Mouse (Mus musculus) stomach, postnatal 0 days (tissue): ENCODE results near the gene Mad1l1. TPM values are rescaled to one million over a fixed set of nuclear protein-coding genes. Genes with fewer than 3 reads are reported as not detected.

ENCODE experiments used
- ATAC-seq: fragments of 200-750 bp; cut with Nextera tagmentation; 2 replicates; pipeline ENCODE4 v1.8.0; 2017; ENCODE audit not compliant: low FRiP score, low TSS enrichment
- DNase-seq: peaks from one replicate; pipeline ENCODE4 v3.0.0-alpha.2; 2016; ENCODE audit warnings: low spot score
- H3K27ac ChIP-seq: fragments of 300-500 bp; sonication (generic); replicated peaks from 2 replicates; pipeline ENCODE4 v1.5.1; 2014; ENCODE audit warnings: mild to moderate bottlenecking, control low read depth
- H3K27me3 ChIP-seq: fragments of 300-500 bp; sonication (generic); 2 replicates; pipeline ENCODE4 v1.6.1; 2014; ENCODE audit warnings: low read length; ENCODE audit not compliant: control insufficient read depth, insufficient read depth
- H3K36me3 ChIP-seq: fragments of 300-500 bp; sonication (generic); 2 replicates; pipeline ENCODE4 v1.6.1; 2014; ENCODE audit warnings: low read length, mixed read lengths; ENCODE audit not compliant: control insufficient read depth, insufficient read depth
- H3K4me1 ChIP-seq: fragments of 300-500 bp; sonication (generic); replicated peaks from 2 replicates; pipeline ENCODE4 v1.6.1; 2014; ENCODE audit warnings: antibody characterized with exemption; ENCODE audit not compliant: control insufficient read depth, insufficient read depth
- H3K4me2 ChIP-seq: fragments of 300-500 bp; sonication (generic); replicated peaks from 2 replicates; pipeline ENCODE4 v1.6.1; 2014; ENCODE audit warnings: low read depth, mild to moderate bottlenecking, control low read depth, moderate library complexity
- H3K4me3 ChIP-seq: fragments of 300-500 bp; sonication (generic); 2 replicates; pipeline ENCODE4 v1.5.1; 2014; ENCODE audit warnings: low read depth, low read length, control low read depth
- H3K9ac ChIP-seq: fragments of 300-500 bp; sonication (generic); 2 replicates; pipeline ENCODE4 v1.6.1; 2014; ENCODE audit warnings: mild to moderate bottlenecking, low read length, control low read depth, mixed read lengths
- H3K9me3 ChIP-seq: fragments of 300-500 bp; sonication (generic); 2 replicates; pipeline ENCODE4 v1.6.1; 2016; ENCODE audit warnings: low read length; ENCODE audit not compliant: control insufficient read depth
- CTCF ChIP-seq: IDR thresholded peaks from 2 replicates; pipeline ENCODE4 v1.5.1; 2016; ENCODE audit warnings: antibody characterized with exemption, low read depth, mild to moderate bottlenecking, moderate library complexity
- EP300 ChIP-seq: optimal IDR thresholded peaks from 2 replicates; pipeline ENCODE3; 2016; ENCODE audit warnings: antibody characterized with exemption
- WGBS: fragments of 180-500 bp; shearing (Covaris S2); extraction: QIAGEN DNeasy Blood & Tissue Kit; methylation state at CpG from one replicate; pipeline ENCODE4 v1.1.7; 2014; 5-methylcytosine and 5-hydroxymethylcytosine counted together
- polyA plus RNA-seq: library from polyadenylated mRNA; unstranded; fragments of >200 nt; fragmentation: Nextera tagmentation; extraction: Ambion mirVana; gene quantifications from 2 replicates; pipeline ENCODE4 v1.2.1, GENCODE M21; 2015

Gene Mad1l1
- polyA plus RNA-seq, 1 experiment from 2014 or later: 14.2 TPM

DNA sequence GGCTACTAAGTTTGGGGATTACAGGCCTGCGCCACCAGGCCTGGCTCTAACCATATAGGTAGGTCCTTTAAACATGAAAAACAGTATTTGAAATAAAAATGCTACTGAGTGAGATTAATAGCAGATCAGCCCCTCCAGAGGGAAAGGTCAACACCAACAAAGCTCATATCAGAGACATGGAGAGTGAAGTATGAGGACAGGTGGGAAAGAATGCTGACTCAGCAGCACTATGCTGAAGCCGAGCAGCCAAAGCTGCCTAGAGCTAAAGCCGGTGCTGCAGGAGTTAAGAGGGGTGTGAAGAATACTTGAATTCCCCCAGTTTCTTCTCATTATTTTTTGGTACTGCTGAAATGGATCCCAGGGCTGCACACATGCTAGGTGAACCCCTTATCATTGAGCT is 268.9 kb downstream of the Mad1l1 start:
- no peaks in the 10 kb centered on the region for H3K9me3 ChIP-seq
- DNase-seq: no peak
- no peaks in the 10 kb centered on the region for H3K4me1 ChIP-seq
- H3K27ac ChIP-seq: no peak overlapping the region
- no peaks in the 10 kb centered on the region for H3K36me3 ChIP-seq
- no peak for ATAC-seq
- H3K9ac ChIP-seq: no peak overlapping the region
- 81% methylated on average over 3 of the region's 3 CpGs for WGBS
- H3K4me3 ChIP-seq: no peak overlapping the region
- TF ChIP-seq EP300: no peak
- H3K27me3 ChIP-seq: no peaks in the 10 kb centered on the region
- no peak overlapping the region for H3K4me2 ChIP-seq

DNA sequence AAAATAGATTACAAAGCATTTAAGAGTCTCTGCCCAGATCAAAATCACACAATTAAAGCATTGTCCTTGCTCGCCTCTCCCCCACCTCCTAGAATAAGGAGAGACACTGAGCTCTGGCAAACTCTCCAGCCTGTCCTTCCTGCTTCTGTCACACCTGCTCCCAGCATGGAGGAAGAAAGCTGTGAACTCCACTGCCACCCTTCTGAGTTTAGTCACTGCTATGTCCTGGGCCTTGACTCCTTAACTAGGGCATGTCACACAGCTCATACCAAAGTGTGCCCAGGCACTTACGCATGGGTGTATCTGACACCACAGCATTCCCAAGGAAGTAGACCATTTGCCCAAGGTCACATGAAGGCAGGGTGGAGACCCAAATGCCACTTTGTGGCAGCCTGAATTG is 275.9 kb downstream of the Mad1l1 start:
- no peaks in the 10 kb centered on the region for H3K9me3 ChIP-seq
- H3K4me3 ChIP-seq: no peak overlapping the region
- H3K4me1 ChIP-seq: no peaks in the 10 kb centered on the region
- H3K9ac ChIP-seq: no peak overlapping the region
- TF ChIP-seq CTCF (no peak), EP300 (no peak)
- ATAC-seq (peak; percentile 55; the same call in 1 of the 2 replicates), DNase-seq (no peak)
- H3K4me2 ChIP-seq: no peak overlapping the region
- 75% methylated on average over 2 of the region's 2 CpGs for WGBS
- H3K36me3 ChIP-seq: no peaks in the 10 kb centered on the region
- H3K27me3 ChIP-seq: no peaks in the 10 kb centered on the region
- 0 out of 2 replicates have a peak overlapping the region, but pooled peaks have one; percentile 18 for H3K27ac ChIP-seq

DNA sequence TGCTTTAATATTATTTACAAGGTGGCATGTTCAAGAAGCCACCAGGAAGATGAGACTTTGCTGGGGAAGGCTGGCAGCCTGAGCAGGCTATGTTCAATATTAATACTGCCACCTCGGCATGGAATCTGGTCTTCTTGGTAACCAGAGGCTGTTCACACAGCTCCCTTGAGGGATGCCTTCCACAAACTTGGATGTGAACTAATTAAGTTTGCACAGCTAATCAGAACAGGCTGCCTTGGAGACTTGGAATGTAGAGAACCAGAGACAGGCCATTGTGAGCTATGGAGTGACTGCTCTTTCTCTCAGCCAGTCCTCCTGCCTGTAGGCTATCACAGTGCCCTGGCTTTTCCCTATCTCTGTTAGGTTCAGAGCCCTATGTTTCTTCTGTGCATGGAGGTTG is 278.4 kb downstream of the Mad1l1 start:
- Histone ChIP-seq H3K4me2 (no peak overlapping the region), H3K27ac (no peak overlapping the region), H3K4me3 (no peak overlapping the region), H3K4me1 (no peaks in the 10 kb centered on the region), H3K9ac (no peak overlapping the region), H3K27me3 (no peaks in the 10 kb centered on the region), H3K9me3 (no peaks in the 10 kb centered on the region), H3K36me3 (no peaks in the 10 kb centered on the region)
- ATAC-seq: no peak
- WGBS: 77% methylated on average over 1 of the region's 1 CpGs
- TF ChIP-seq EP300 (no peak), CTCF (no peak)
- no peak for DNase-seq

GRCm38 (mm10) chr5:140042002-140042611 is 279.2 kb downstream of the Mad1l1 start:
- Histone ChIP-seq H3K27ac (no peak overlapping the region), H3K4me1 (no peaks in the 10 kb centered on the region), H3K27me3 (no peaks in the 10 kb centered on the region), H3K4me3 (no peak overlapping the region), H3K36me3 (no peaks in the 10 kb centered on the region), H3K9me3 (no peaks in the 10 kb centered on the region), H3K9ac (no peak overlapping the region), H3K4me2 (no peak overlapping the region)
- ATAC-seq: no peak
- peak; percentile 24 for DNase-seq
- 69% methylated on average over 3 of the region's 3 CpGs for WGBS
- TF ChIP-seq CTCF: peak; percentile 57
- TF ChIP-seq EP300: no peak

GRCm38 (mm10) chr5:140041055-140041454 is 280.3 kb downstream of the Mad1l1 start:
- WGBS: 66% methylated on average over 3 of the region's 3 CpGs
- Histone ChIP-seq H3K9ac (no peak overlapping the region), H3K36me3 (no peaks in the 10 kb centered on the region), H3K4me1 (no peaks in the 10 kb centered on the region), H3K27me3 (no peaks in the 10 kb centered on the region), H3K4me3 (no peak overlapping the region), H3K9me3 (no peaks in the 10 kb centered on the region), H3K27ac (no peak overlapping the region), H3K4me2 (no peak overlapping the region)
- ATAC-seq (no peak), DNase-seq (peak; percentile 38)
- no peak for TF ChIP-seq CTCF
- TF ChIP-seq EP300: no peak

DNA sequence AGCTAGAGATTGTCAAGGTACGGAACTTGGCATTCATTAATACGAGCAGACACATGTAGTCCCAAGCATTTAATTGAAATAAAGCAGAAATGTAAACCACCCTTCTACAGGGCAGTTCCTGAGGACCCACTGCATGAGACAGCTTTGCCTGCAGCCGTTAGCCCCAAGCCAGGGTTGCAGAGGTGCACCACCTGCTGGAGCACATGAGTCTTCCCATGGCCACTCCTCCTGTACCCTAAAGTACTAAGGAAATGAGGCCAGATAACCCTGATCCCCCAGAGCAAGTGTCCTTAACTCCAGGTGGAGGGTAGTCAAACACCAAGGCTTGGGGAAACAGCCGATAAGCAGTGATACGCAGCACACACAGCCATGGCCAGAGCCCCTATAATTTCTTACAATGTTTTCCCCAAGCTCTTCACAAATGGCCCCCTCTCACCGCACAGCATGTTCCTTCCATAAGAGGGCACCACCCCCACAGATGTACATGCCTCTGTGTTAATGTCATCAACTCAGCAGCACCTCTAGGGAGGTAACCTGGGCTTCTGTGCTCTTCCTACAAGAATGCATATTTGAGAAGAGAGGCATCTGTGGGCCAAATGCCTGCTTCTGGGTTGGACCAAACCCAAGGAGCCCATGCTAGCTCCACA is 283.6 kb downstream of the Mad1l1 start:
- H3K27me3 ChIP-seq: no peaks in the 10 kb centered on the region
- H3K4me3 ChIP-seq: no peak overlapping the region
- H3K9ac ChIP-seq: no peak overlapping the region
- TF ChIP-seq CTCF (peak; percentile 45), EP300 (no peak)
- WGBS: 82% methylated on average over 6 of the region's 6 CpGs
- H3K36me3 ChIP-seq: no peaks in the 10 kb centered on the region
- H3K27ac ChIP-seq: no peak overlapping the region
- ATAC-seq: no peak
- no peak overlapping the region for H3K4me2 ChIP-seq
- no peaks in the 10 kb centered on the region for H3K4me1 ChIP-seq
- H3K9me3 ChIP-seq: no peaks in the 10 kb centered on the region
- no peak for DNase-seq
